Mouse (Mus musculus) bone marrow macrophage, adult 2 months (primary cell): ENCODE data around the gene Csf1. TPM values are rescaled to one million over a fixed set of nuclear protein-coding genes. Genes with fewer than 3 reads are reported as not detected.

ENCODE experiments used
- H3K27ac ChIP-seq: 2 replicates; pipeline ENCODE4 v1.5.1; 2012; ENCODE audit warnings: low read depth, low read length; ENCODE audit not compliant: insufficient read depth
- H3K4me1 ChIP-seq: 2 replicates; pipeline ENCODE4 v1.6.1; 2012; ENCODE audit warnings: low read length; ENCODE audit not compliant: control insufficient read depth, insufficient read depth
- H3K4me3 ChIP-seq: 2 replicates; pipeline ENCODE4 v1.5.1; 2012; ENCODE audit warnings: mild to moderate bottlenecking, low read length, moderate library complexity; ENCODE audit not compliant: insufficient read depth
- CTCF ChIP-seq: IDR thresholded peaks from 2 replicates; pipeline ENCODE4 v1.5.1; 2012; ENCODE audit warnings: low read depth, mild to moderate bottlenecking, low read length, moderate library complexity
- POLR2A ChIP-seq: IDR thresholded peaks from 2 replicates; pipeline ENCODE4 v1.6.1; 2012; ENCODE audit warnings: mild to moderate bottlenecking, low read depth, low read length, borderline replicate concordance
- polyA plus RNA-seq: library from polyadenylated mRNA; stranded (reverse); fragments of >200 nt; gene quantifications from 2 replicates; pipeline ENCODE4 v1.2.4, GENCODE M21; 2012; ENCODE audit not compliant: missing spikeins, insufficient read depth, insufficient read length

The Csf1 gene
- polyA plus RNA-seq, 1 experiment = 7.6 TPM

DNA sequence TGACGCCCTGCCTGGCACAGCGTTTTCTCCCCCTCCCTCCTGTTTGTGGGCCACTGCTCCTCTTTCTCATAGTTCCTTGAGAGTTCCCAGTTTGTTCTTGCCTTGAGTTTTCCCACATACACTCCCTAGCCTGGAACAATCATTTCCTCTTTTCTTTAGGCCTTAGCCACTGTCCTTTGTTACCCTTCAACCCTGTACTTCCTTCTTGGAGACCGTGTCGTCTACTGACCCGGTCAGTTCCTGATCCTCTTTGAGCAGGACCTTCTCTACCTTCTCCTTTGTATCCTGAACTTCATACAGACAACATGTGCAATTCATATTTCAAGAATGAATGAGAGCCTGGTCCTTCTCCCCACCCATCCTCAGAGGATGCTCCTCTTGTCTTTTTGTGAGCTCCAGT lies 21.0 kb upstream of the Csf1 start:
- Histone ChIP-seq H3K27ac (no peak overlapping the region; the same call in 1 of the 2 replicates), H3K4me1 (peaks cover 68% of the 10 kb centered on the region), H3K4me3 (no peak overlapping the region)
- no peak for TF ChIP-seq POLR2A
- TF ChIP-seq CTCF = no peak

DNA sequence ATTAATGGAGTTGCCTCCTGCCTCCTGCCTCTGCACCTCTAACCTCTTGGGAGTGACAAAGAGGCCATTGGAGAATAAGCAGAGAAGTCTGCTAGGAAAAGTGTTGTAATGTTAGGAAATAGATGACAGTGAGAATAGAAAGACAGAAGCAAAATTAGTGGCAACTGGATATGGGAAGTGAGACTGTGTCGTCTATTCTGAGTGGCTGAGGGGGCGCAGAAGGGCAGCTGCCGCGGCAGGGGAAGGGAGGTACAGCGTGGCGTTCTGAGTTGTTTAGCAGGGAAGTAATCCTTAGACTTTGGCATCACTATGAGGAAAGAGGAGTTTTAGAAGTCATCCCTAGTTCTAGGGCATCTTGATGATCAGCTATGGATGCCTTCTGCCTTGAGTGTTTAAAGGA lies 17.7 kb upstream of the Csf1 start:
- Histone ChIP-seq H3K27ac (no peak overlapping the region), H3K4me1 (peaks cover 63% of the 10 kb centered on the region), H3K4me3 (no peak overlapping the region)
- TF ChIP-seq POLR2A (no peak), CTCF (no peak)

DNA sequence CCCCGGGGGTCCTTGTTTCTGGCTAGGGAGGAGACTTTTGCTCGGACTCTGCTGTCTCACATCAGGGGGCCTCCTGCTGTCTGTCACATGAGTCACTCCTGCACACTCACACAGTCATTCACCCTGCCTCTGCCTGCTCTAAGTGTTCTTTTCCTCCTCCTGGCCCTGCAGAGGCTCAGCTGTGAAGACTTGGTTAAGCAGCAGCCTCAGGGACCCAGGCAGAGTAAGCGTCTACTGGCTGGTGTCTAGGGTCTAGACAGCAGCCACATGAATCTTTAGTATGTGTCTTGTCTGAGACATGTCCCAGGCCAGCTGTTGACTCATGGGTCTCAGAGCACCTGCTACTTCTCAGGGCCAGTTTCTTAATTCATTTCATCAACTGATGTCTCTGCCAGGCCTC lies 16.0 kb upstream of the Csf1 start:
- TF ChIP-seq CTCF = no peak
- TF ChIP-seq POLR2A = no peak
- H3K27ac ChIP-seq = no peak overlapping the region
- peaks cover 69% of the 10 kb centered on the region for H3K4me1 ChIP-seq
- H3K4me3 ChIP-seq = no peak overlapping the region

DNA sequence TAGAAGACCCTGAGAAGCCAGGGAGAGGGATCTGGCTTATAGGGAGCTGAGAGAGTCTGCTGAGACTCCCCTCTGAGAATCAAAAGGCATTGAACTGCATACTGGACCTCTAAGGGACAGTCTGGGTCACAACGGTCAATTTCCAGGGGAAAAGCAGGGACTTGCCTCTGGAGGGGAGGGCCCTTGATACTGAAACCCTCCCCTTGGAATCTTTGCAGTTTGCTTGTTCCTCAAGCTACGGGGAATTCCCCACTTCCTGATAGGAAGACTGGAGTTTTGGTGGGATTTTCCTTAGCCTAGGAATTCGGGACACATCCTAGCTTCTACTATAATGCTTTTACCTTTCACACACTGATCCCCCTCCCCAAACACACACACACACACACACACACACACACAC lies 15.5 kb upstream of the Csf1 start:
- no peak for TF ChIP-seq CTCF
- no peak for TF ChIP-seq POLR2A
- Histone ChIP-seq H3K4me3 (no peak overlapping the region), H3K27ac (no peak overlapping the region), H3K4me1 (peaks cover 68% of the 10 kb centered on the region)

DNA sequence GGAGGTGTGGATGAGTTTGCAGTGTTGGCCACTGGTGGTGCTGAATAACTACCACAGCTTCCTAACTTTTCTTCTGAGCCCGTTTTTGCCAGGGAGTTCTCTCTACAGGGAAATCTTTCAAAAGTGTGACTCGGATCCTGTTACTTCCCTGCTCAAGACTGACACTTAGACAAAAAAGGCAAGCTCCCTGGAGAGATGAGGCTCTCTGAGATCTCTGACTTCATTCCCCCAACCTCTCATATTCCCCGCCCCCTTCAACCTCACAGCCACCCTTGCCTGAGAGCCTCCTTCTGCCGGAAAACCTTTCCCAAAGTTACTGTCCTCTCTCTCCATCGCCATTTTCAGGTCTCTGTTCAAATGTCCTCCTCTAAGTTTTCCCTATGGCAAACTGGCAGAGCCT lies 14.8 kb upstream of the Csf1 start:
- TF ChIP-seq CTCF (0 out of 2 replicates have a peak, but pooled peaks have one; percentile 8), POLR2A (no peak)
- H3K27ac ChIP-seq = no peak overlapping the region
- no peak overlapping the region for H3K4me3 ChIP-seq
- peaks cover 70% of the 10 kb centered on the region for H3K4me1 ChIP-seq

DNA sequence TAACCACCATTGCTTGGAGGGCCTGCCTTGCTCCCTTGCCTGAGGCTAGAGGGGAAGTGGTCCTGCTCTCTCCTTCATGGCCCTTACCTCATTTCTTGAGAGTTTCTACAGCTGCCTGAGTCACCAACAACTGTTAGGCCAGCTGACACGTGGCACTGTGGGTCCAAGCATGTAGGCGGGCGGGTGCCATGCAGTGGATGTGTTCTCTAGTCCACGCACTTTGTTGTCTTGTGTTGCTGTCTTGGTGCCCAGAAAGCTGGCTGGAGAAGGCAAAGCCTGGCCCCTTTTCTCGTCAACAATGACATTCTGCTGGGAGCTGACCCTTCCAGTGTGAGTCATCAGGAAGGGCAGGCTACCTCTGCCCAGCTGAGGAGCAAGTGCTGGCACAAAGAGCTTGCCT lies 12.6 kb upstream of the Csf1 start:
- H3K4me1 ChIP-seq = peaks cover 71% of the 10 kb centered on the region
- no peak overlapping the region for H3K27ac ChIP-seq
- no peak overlapping the region for H3K4me3 ChIP-seq
- TF ChIP-seq POLR2A (no peak), CTCF (no peak)

DNA sequence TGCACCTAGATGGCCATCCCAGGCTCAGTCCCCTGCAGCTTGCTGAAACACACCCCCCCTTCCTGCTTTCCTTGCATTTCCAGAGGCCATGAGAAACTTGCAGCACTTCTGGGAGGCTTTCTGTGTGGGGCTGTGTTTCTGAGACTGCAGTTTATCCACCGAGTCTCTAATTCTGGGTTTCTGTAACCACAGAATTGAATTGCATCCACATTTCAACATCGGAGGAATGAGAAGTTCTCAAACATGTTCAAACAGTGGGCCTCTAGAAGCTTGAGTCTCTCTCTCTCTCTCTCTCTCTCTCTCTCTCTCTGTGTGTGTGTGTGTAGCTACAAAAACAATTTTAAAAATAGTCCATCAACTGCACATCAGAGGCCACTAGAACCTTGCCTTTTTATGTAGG lies 9.4 kb upstream of the Csf1 start:
- TF ChIP-seq CTCF = no peak
- no peak for TF ChIP-seq POLR2A
- no peak overlapping the region for H3K4me3 ChIP-seq
- H3K4me1 ChIP-seq = peaks cover 47% of the 10 kb centered on the region
- no peak overlapping the region for H3K27ac ChIP-seq

DNA sequence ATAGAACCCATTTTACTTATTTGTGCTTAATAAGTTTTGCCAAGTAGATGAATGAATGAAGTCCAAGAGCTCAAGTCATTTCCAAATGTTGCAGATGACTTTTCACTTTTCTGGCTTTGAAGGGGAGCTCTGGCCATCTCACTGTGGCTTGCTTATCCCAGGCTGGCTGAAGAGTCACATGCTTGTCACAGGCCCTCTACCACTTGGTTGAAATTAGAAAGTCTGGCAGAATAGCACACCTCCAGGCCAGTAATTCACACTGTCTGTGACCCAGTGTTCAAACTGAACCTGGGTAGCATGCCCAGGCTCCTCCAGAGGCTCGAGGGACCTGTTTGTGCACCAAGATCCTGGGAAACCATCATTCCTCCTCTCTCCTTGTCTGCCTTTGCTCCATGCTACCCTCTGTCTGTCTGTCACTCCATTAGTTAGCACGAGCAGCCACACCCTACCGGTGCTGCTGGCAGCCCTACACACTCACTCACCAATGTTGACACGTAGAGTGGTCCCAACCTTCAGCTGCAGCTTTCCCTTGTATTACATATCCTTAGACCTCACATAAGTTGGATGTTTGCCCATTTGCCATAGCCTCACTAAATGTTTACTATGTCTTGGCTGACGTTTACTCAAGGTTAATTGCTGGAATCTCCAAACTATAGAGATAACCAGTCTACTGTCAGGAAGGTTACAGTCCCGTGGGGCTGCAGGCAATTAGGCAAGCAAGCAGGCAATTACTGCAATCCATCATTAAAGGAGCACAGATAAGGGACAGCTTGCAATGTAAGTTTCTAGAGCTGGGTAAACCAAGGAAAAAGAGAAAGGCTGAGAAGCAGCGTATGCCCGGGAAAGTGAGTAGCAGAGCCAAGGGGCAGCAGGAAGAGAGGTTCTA lies 8.1 kb upstream of the Csf1 start:
- H3K27ac ChIP-seq = no peak overlapping the region
- H3K4me3 ChIP-seq = no peak overlapping the region
- no peak for TF ChIP-seq POLR2A
- no peak for TF ChIP-seq CTCF
- peaks cover 39% of the 10 kb centered on the region for H3K4me1 ChIP-seq

DNA sequence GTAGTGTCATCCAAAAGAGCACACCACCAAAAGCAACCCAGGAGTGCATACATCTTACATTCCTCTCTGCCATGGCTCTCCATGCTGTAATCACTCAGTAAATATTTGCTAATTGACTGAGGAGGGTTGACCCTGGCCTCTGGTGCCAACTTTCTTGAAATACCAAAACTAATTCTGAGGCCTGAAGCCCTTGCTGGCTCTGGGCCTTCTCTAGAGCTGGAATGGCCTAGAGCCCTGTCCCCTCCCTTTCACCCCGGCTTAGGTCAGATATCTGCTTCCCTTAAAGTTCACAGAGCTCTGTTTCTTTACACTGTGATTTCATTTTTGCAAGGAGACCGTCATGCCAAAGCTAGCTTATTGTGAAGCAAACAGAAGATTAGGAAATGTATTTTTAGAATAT lies 6.5 kb upstream of the Csf1 start:
- TF ChIP-seq POLR2A (no peak), CTCF (no peak)
- Histone ChIP-seq H3K4me1 (peaks cover 24% of the 10 kb centered on the region), H3K4me3 (no peak overlapping the region), H3K27ac (no peak overlapping the region)

DNA sequence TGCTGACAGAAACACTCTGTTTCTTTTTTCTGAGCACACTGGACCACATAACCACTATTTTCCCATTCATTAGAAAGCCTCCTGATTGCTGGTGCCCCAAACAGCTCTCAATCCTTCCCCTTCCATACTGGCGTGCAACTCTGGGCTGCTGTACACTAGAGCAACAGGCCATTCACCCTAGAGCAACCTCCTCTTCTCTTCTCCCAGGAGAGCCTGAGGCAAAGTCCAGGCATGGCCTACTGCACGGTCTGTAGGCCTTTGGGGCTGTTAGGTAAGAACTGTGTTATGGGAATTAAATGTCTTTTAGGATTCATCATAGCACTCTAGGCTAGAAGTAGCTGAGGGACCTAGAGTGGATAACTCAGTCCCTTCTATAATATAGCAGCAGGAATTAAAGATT lies 5.7 kb upstream of the Csf1 start:
- Histone ChIP-seq H3K4me1 (peaks cover 17% of the 10 kb centered on the region), H3K4me3 (no peak overlapping the region), H3K27ac (no peak overlapping the region)
- no peak for TF ChIP-seq CTCF
- no peak for TF ChIP-seq POLR2A
